Mouse (Mus musculus) midbrain, embryonic 11.5 days (tissue): Measurements from ENCODE around the gene Agap1. TPM values are rescaled to one million over a fixed set of nuclear protein-coding genes. Genes with fewer than 3 reads are reported as not detected.

Experiments used
- ATAC-seq: fragments of 200-750 bp; cut with Nextera tagmentation; 2 replicates; pipeline ENCODE4 v1.8.0; 2017; ENCODE audit warnings: moderate TSS enrichment, moderate library complexity; ENCODE audit not compliant: low FRiP score
- DNase-seq: peaks from one replicate; pipeline ENCODE4 v3.0.0; 2015; ENCODE audit warnings: low spot score; ENCODE audit errors: missing footprints
- H3K27ac ChIP-seq: fragments of 300-500 bp; sonication (generic); 2 replicates; pipeline ENCODE4 v1.5.1; 2014; ENCODE audit warnings: low read depth, low read length
- H3K27me3 ChIP-seq: fragments of 300-500 bp; sonication (generic); 2 replicates; pipeline ENCODE4 v1.6.1; 2014; ENCODE audit warnings: mild to moderate bottlenecking, low read length, moderate library complexity, mixed read lengths; ENCODE audit not compliant: control insufficient read depth, insufficient read depth
- H3K36me3 ChIP-seq: fragments of 300-500 bp; sonication (generic); 2 replicates; pipeline ENCODE4 v1.6.1; 2014; ENCODE audit warnings: mild to moderate bottlenecking, low read length, moderate library complexity, mixed read lengths; ENCODE audit not compliant: control insufficient read depth, insufficient read depth
- H3K4me1 ChIP-seq: fragments of 300-500 bp; sonication (generic); 2 replicates; pipeline ENCODE4 v1.6.1; 2014; ENCODE audit warnings: low read length; ENCODE audit not compliant: control insufficient read depth, insufficient read depth
- H3K4me2 ChIP-seq: fragments of 300-500 bp; sonication (generic); 2 replicates; pipeline ENCODE4 v1.6.1; 2014; ENCODE audit warnings: mild to moderate bottlenecking, moderate library complexity
- H3K4me3 ChIP-seq: fragments of 300-500 bp; sonication (generic); 2 replicates; pipeline ENCODE4 v1.5.1; 2014; ENCODE audit warnings: low read depth, low read length
- H3K9ac ChIP-seq: fragments of 300-500 bp; sonication (generic); 2 replicates; pipeline ENCODE4 v1.6.1; 2014; ENCODE audit warnings: low read length
- H3K9me3 ChIP-seq: fragments of 300-500 bp; sonication (generic); 2 replicates; pipeline ENCODE4 v1.6.1; 2016; ENCODE audit warnings: low read length; ENCODE audit not compliant: control insufficient read depth
- WGBS: fragments of 180-500 bp; shearing (Covaris S2); extraction: QIAGEN DNeasy Blood & Tissue Kit; methylation state at CpG from one replicate; pipeline ENCODE4 v1.1.7; 2014; 5-methylcytosine and 5-hydroxymethylcytosine counted together
- polyA plus RNA-seq: library from polyadenylated mRNA; unstranded; fragments of >200 nt; fragmentation: Nextera tagmentation; extraction: Ambion mirVana; gene quantifications from 2 replicates; pipeline ENCODE4 v1.2.1, GENCODE M21; 2014

The Agap1 gene
- polyA plus RNA-seq, 1 experiment from 2014 or later = 33.6 TPM

DNA sequence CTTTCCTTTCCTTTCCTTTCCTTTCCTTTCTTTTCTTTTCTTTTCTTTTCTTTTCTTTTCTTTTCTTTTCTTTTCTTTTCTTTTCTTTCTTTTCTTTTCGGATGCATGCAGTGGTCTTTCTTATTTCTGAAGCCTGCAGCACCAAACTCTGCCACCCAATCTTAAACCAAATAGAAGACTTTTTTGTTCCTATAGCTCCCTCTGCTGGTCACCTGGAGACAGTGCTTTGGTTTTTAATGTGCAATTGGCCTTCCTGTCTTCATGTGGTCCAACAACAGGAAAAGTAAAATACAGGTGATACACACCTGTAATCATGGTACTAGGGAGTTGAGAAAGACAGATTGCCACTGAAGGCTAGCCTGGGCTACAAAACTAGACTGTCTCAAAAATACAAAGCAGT is 177.1 kb downstream of the Agap1 start:
- no peak overlapping the region for H3K4me2 ChIP-seq
- H3K4me1 ChIP-seq = no peaks in the 10 kb centered on the region
- H3K27ac ChIP-seq = no peak overlapping the region
- H3K36me3 ChIP-seq = peaks cover 7% of the 10 kb centered on the region
- H3K4me3 ChIP-seq = no peak overlapping the region
- no peaks in the 10 kb centered on the region for H3K27me3 ChIP-seq
- ATAC-seq = no peak
- no peak overlapping the region for H3K9ac ChIP-seq
- H3K9me3 ChIP-seq = no peaks in the 10 kb centered on the region
- 17% methylated on average over 1 of the region's 1 CpGs for WGBS
- peak; percentile 88 for DNase-seq

DNA sequence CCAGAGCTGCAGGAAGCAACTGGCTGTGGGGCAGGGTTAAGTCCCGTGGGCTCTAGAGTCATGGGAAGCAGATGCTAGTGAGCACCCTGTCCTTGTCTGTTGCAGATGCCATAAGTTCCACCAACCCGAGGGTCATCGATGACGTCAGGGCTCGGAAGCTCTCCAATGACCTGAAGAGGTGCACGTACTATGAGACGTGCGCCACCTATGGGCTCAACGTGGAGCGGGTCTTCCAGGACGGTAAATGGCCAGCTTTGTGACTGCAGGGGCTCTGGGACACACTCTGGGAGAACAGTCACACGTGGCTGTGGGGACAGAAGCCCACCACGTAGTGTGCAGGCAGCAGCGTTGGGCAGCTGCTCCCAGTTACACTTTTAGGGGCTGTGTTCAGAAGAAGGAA is 179.4 kb downstream of the Agap1 start:
- H3K27ac ChIP-seq = no peak overlapping the region
- no peak for DNase-seq

DNA sequence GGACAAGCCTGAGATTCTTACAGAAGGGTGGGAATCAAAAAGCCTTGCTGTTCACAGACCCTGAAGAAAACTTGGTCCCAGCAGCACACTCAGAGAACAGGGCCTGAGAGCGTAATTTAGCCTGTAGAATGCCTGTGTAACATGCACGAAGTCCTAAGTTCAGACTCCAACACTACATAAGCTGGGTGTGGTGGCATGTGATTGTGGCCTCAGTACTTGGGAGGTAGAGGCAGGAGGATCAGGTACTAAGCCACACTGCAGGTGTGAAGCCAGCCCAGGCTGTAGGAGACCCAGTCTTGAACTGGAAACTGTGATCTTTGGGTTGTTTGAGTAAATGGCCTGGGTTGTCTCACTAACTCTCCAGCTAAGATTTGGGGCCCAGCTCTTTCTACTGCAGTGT is 180.5 kb downstream of the Agap1 start:
- ATAC-seq = no peak

More for the DNA sequence above, 179.4 kb downstream of the Agap1 start:
- Histone ChIP-seq H3K27me3 (no peaks in the 10 kb centered on the region), H3K4me2 (no peak overlapping the region), H3K4me1 (no peaks in the 10 kb centered on the region), H3K36me3 (peaks cover 12% of the 10 kb centered on the region), H3K4me3 (no peak overlapping the region), H3K9ac (no peak overlapping the region), H3K9me3 (no peaks in the 10 kb centered on the region)
- WGBS = 72% methylated on average over 14 of the region's 14 CpGs
- no peak for ATAC-seq

DNA sequence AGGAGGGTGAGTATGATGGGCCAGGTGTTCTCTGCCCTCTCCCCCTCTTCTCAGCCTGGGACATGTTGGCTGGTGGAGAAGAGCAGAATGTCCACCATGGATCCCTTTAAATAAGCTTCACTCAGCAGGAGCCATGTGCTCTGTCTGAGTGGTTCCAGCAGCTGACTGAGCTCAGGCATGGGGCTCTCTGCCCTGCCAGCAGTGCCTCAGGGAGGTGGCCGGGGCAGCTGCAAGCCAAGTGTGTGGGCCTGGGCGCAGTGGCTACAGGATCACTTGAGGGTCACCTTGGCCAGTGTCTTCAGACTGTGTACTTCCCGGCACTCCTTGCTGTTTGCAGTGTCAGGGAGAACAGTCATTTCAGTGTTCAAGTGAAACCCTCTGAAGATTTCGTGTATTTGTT is 183.1 kb downstream of the Agap1 start:
- H3K9ac ChIP-seq = no peak overlapping the region
- no peaks in the 10 kb centered on the region for H3K9me3 ChIP-seq
- H3K4me1 ChIP-seq = no peaks in the 10 kb centered on the region
- H3K27ac ChIP-seq = no peak overlapping the region
- WGBS = 97% methylated on average over 4 of the region's 4 CpGs
- H3K4me2 ChIP-seq = no peak overlapping the region
- no peaks in the 10 kb centered on the region for H3K27me3 ChIP-seq
- no peak for DNase-seq
- no peak overlapping the region for H3K4me3 ChIP-seq
- peaks cover 12% of the 10 kb centered on the region for H3K36me3 ChIP-seq
- ATAC-seq = no peak

More for the DNA sequence above, 180.5 kb downstream of the Agap1 start:
- H3K4me1 ChIP-seq = no peaks in the 10 kb centered on the region
- no peak overlapping the region for H3K4me3 ChIP-seq
- no peaks in the 10 kb centered on the region for H3K9me3 ChIP-seq
- H3K4me2 ChIP-seq = no peak overlapping the region
- no peak for DNase-seq
- 89% methylated on average over 2 of the region's 2 CpGs for WGBS
- no peak overlapping the region for H3K9ac ChIP-seq
- peaks cover 12% of the 10 kb centered on the region for H3K36me3 ChIP-seq
- no peak overlapping the region for H3K27ac ChIP-seq
- H3K27me3 ChIP-seq = no peaks in the 10 kb centered on the region

DNA sequence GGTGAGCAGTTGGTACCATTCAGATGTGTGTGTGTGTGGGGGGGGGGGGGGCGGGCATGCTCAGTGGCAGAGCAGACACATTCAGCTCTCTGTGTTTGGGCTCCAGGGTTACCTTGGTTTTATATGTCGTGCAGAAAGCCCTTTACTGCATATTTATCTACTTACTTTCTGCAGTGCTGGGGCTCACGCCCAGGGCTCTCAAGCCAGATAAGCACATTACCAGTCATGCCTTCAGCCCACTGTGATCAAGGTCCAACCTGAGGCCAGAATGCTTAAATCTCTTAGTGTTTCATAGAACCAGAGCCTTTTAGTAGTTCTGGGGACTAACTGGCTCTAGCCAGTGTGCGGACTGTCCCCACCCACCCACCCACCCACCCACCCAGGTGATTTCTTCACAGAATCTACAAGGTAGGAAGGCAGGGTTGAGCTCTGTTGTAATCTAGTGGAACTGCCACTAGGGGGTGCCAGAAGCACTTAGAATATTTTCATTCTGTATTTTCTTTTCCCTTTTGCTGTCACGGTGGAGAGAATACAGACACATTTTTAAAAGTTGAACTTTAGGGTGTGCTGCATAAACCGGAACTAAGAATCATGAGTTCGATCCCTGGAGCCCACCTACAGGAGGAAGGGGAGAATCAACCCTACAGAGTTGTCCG is 189.0 kb downstream of the Agap1 start:
- no peak overlapping the region for H3K4me3 ChIP-seq
- no peak overlapping the region for H3K4me2 ChIP-seq
- DNase-seq (peak; percentile 89), ATAC-seq (no peak)
- peaks cover 3% of the 10 kb centered on the region; the same call in 1 of the 2 replicates for H3K36me3 ChIP-seq
- no peaks in the 10 kb centered on the region for H3K4me1 ChIP-seq
- H3K9me3 ChIP-seq = no peaks in the 10 kb centered on the region
- H3K27me3 ChIP-seq = no peaks in the 10 kb centered on the region
- no peak overlapping the region for H3K27ac ChIP-seq
- WGBS = 79% methylated on average over 8 of the region's 8 CpGs
- no peak overlapping the region for H3K9ac ChIP-seq

DNA sequence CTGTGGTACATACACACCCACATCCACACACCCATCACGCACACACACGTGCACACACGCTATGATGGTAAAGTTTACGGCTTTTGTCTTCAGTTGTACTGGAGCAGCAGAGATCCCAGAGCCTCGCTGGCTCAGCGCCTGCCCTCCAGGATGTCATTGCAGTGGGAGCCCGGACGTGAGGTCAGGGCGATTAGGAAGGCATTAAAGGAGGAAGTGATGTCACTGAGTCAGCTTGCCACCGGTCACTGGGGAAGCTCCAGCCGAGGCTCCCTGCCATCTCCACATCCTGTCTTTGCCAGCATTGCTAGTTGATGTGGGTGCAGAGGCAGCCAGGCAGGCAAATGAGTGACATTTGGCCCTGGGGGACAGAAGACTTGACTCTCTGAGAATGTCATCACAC is 189.5 kb downstream of the Agap1 start:
- 88% methylated on average over 11 of the region's 11 CpGs for WGBS
- no peaks in the 10 kb centered on the region for H3K4me1 ChIP-seq
- H3K27me3 ChIP-seq = no peaks in the 10 kb centered on the region
- no peak overlapping the region for H3K27ac ChIP-seq
- no peaks in the 10 kb centered on the region for H3K9me3 ChIP-seq
- ATAC-seq = no peak
- no peak overlapping the region for H3K9ac ChIP-seq
- 0 out of 2 replicates have a peak, but pooled peaks cover 2% of the 10 kb centered on the region for H3K36me3 ChIP-seq
- DNase-seq = no peak
- H3K4me2 ChIP-seq = no peak overlapping the region
- H3K4me3 ChIP-seq = no peak overlapping the region

DNA sequence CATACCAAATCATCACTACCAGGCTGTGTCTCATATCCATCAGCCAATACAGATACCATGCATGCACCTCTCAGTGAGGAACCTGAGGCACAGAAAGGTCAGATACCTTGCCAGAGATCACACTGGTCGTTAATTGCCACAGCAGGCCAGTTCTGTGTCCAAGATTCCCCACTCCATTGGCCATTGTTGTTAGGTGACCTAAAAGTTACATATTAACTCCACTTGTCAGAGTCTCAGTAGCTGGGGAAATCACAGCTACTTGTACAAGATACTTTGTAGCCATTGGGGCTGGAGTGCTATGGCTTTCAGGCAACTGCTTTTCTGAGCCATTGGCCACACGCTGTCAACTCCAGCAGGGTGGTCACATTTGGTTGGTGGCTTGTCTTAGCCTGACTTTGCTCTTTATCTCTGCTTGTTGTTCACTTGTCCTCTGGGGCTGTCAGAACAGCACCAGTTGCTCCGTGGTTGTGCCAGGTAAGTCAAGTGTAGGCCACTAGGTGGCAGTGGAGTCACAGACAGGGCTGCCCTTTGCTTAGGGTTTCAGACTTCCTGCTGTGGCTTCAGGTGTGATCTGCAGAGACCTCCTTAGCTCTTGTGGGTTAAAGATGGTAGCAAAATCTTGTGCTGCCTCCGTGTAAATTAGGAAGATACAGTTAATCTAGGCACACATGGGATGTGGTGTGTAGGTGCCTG is 191.9 kb downstream of the Agap1 start:
- Histone ChIP-seq H3K4me2 (no peak overlapping the region), H3K27ac (no peak overlapping the region), H3K27me3 (no peaks in the 10 kb centered on the region), H3K4me3 (no peak overlapping the region), H3K36me3 (0 out of 2 replicates have a peak, but pooled peaks cover 2% of the 10 kb centered on the region), H3K9ac (no peak overlapping the region), H3K9me3 (no peaks in the 10 kb centered on the region), H3K4me1 (no peaks in the 10 kb centered on the region)
- ATAC-seq = no peak
- WGBS = 28% methylated on average over 4 of the region's 4 CpGs
- DNase-seq = peak; percentile 95

DNA sequence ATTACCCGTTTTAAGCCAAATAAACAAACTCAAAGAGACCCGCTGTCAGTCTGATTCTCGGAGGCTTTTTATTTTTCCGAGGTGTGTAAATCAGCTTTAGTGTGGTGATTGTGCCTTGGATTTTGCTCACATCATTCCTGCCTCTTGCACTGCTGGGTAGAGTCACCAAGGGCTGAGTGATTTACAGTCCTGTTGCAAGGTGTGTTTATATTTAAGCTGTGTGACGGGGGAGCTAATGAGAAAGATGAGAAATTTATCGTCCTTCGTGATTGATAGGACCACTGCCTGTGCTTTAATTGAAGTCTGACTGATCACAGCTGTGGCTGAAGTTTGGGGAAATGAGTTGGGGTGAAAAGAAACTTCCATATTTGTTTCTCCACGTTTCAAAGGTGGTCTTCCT is 192.9 kb downstream of the Agap1 start:
- Histone ChIP-seq H3K27ac (no peak overlapping the region), H3K9ac (no peak overlapping the region), H3K4me1 (no peaks in the 10 kb centered on the region), H3K27me3 (no peaks in the 10 kb centered on the region), H3K36me3 (0 out of 2 replicates have a peak, but pooled peaks cover 2% of the 10 kb centered on the region), H3K9me3 (no peaks in the 10 kb centered on the region), H3K4me3 (no peak overlapping the region), H3K4me2 (no peak overlapping the region)
- WGBS = 83% methylated on average over 8 of the region's 8 CpGs
- ATAC-seq = no peak
- no peak for DNase-seq

DNA sequence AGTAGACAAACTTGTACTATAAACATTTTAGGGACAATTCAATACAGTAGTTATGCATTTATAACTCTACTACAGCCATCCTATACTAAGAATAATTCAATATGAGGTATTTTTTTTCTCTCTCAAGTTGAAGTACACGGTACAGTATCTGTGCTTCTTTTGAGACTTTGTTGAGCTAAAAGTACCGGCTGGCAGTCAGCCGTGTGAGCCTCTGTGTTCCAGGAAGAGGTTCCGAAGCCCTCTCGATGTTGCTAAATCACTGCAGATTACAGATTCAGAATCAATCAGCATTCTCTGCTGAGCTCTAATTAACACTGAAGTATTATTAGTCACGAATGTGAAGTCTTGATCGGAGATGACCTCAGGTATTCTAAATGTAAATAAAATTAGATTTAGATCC is 196.0 kb downstream of the Agap1 start:
- H3K9me3 ChIP-seq = no peaks in the 10 kb centered on the region
- no peaks in the 10 kb centered on the region for H3K27me3 ChIP-seq
- WGBS = 92% methylated on average over 7 of the region's 7 CpGs
- no peak for DNase-seq
- ATAC-seq = no peak
- H3K4me3 ChIP-seq = no peak overlapping the region
- no peaks in the 10 kb centered on the region for H3K36me3 ChIP-seq
- H3K4me1 ChIP-seq = no peaks in the 10 kb centered on the region
- H3K27ac ChIP-seq = no peak overlapping the region
- no peak overlapping the region for H3K9ac ChIP-seq
- H3K4me2 ChIP-seq = no peak overlapping the region
